Mouse (Mus musculus): ENCODE measurements around the gene Scaf8. TPM values are rescaled to one million over a fixed set of nuclear protein-coding genes. Genes with fewer than 3 reads are reported as not detected.

Scaf8 gene
- total and polyA plus RNA-seq, 3 experiments = 23.9 to 47.3 (median 30.7) TPM

DNA sequence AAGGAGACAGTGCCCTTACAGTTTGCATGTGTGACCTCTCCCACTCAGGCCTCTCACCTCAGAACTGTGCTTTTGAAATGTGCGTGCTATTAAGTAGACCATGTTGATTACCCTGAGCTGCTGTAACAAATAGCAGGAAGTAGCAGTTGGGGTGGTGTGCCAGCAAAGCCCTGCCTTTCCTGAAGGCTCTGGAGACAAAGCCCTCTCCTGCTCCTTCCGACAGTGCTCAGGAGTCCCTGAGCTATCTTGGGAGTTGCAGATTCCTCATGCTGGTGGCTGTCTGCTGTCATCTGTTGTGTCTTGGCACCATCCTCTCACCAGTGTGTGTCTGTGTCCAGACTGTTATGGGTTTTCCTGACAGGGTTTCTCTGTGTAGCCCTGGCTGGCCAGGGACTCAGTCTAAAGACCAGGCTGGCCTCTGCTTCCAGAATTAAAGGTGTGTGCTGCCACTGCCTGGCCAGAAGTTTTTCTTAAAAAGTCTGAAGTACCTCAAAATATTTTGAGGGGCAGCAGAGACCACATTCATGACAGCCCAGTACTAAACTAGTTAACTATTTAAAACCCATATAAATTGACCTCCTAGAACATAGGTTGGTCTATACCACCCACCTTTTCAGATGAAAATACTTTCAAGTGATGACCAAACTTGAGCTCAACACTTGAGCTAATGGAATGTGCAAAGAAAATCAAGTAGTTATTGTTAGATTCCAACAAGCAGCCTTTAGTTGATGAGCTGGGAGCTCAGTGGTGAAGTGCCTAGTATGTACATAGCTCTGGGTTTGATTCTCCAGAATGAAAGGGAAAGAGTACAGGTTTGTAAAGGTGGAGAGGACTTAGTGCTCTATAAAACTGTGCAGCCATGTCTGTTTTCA is 92.0 kb downstream of the Scaf8 start:
- in situ Hi-C loops (cut with MboI; ENCODE audit: low pct_ligation_motif_present, low pct_unique_long_range_greater_than_20kb, low sequenced_read_pairs) = no loop called here
- peaks cover 15 to 46% of the 10 kb centered on the region in 2 experiments for H3K4me1 ChIP-seq (ENCODE audit: control insufficient read depth in 1 of 2, insufficient read depth in 2 of 2)
- H3K36me3 ChIP-seq (replicated peaks in 1 of 2; ENCODE audit: control insufficient read depth in 1 of 2, insufficient read depth in 1 of 2, low read length in 1 of 2) = peaks cover 25 to 74% of the 10 kb centered on the region in 2 experiments
- dilution Hi-C loops (cut with MboI; ENCODE audit: extremely low pct_ligation_motif_present, extremely low pct_unique_long_range_greater_than_20kb, low sequenced_read_pairs) = no loop called here
- no peak overlapping the region for H3K4me2 ChIP-seq (ENCODE audit: insufficient read depth, low read depth, poor library complexity, severe bottlenecking)
- DNase-seq (ENCODE audit: extremely low read depth) = no peak
- H3K9ac ChIP-seq (ENCODE audit: insufficient read depth, low read depth) = no peak overlapping the region
- no peaks in the 10 kb centered on the region for H3K27me3 ChIP-seq (replicated peaks)
- TF ChIP-seq SMC3 (IDR thresholded peaks at IDR 0.05; ENCODE audit: low read depth, low read length) (no peak), E2F4 (IDR thresholded peaks at IDR 0.05; ENCODE audit: insufficient replicate concordance, low read depth, low read length) (no peak), RAD21 (IDR thresholded peaks at IDR 0.05; ENCODE audit: low read depth, low read length) (no peak), JUND (conservative IDR thresholded peaks at IDR 0.05; ENCODE audit: low read depth, low read length) (no peak), CHD2 (IDR thresholded peaks at IDR 0.05; ENCODE audit: low read length) (no peak), SIN3A (IDR thresholded peaks at IDR 0.05; ENCODE audit: low read length) (no peak), MXI1 (IDR thresholded peaks at IDR 0.05; ENCODE audit: low read depth, low read length) (no peak), CHD1 (IDR thresholded peaks at IDR 0.05; ENCODE audit: low read depth, low read length) (no peak), MEF2A (IDR thresholded peaks at IDR 0.05; ENCODE audit: borderline replicate concordance, low read depth, low read length) (no peak), MYC (IDR thresholded peaks at IDR 0.05; ENCODE audit: low read depth, low read length) (no peak), JUN (IDR thresholded peaks at IDR 0.05; ENCODE audit: insufficient read depth, low read depth, low read length) (no peak), USF1 (IDR thresholded peaks at IDR 0.05; ENCODE audit: low read depth, low read length) (no peak), MAFK (IDR thresholded peaks at IDR 0.05; ENCODE audit: insufficient replicate concordance, low read length) (no peak), TCF12 (IDR thresholded peaks at IDR 0.05; ENCODE audit: low read depth, low read length) (no peak), IRF4 (IDR thresholded peaks at IDR 0.05; ENCODE audit: low read depth, low read length) (no peak), GABPA (IDR thresholded peaks at IDR 0.05; ENCODE audit: insufficient replicate concordance, low read depth, low read length) (no peak), MAX (IDR thresholded peaks at IDR 0.05; ENCODE audit: low read length) (no peak), CTCF (conservative IDR thresholded peaks at IDR 0.05 in 1 of 2, IDR thresholded peaks at IDR 0.05 in 1 of 2; ENCODE audit: low read depth in 2 of 2, low read length in 2 of 2) (no peak), UBTF (IDR thresholded peaks at IDR 0.05; ENCODE audit: low read depth, low read length) (no peak), ELF1 (IDR thresholded peaks at IDR 0.05; ENCODE audit: low read depth, low read length) (no peak)
- H3K27ac ChIP-seq (ENCODE audit: insufficient read depth, low read depth) = no peak overlapping the region
- H3K79me2 ChIP-seq (replicated peaks; ENCODE audit: control insufficient read depth, extremely low read depth, insufficient read depth, poor library complexity, severe bottlenecking) = peaks cover 25% of the 10 kb centered on the region
- H3K9me3 ChIP-seq (replicated peaks; ENCODE audit: low read length) = no peaks in the 10 kb centered on the region
- H3K4me3 ChIP-seq (replicated peaks in 1 of 3; ENCODE audit: low read depth in 2 of 3, low read length in 2 of 3, poor library complexity in 1 of 3) = no peak overlapping the region
